Mouse (Mus musculus) limb, embryonic 14.5 days (tissue): ENCODE data around the gene Ap2b1. TPM values are rescaled to one million over a fixed set of nuclear protein-coding genes. Genes with fewer than 3 reads are reported as not detected.

Source experiments
- ATAC-seq: fragments of 200-750 bp; cut with Nextera tagmentation; 2 replicates; pipeline ENCODE4 v1.8.0; 2017; ENCODE audit warnings: low read depth, moderate number of reproducible peaks, moderate TSS enrichment; ENCODE audit not compliant: low FRiP score
- DNase-seq: peaks from one replicate; pipeline ENCODE4 v3.0.0-alpha.2; 2015; ENCODE audit warnings: low spot score
- H3K27ac ChIP-seq: fragments of 300-500 bp; sonication (generic); replicated peaks from 2 replicates; pipeline ENCODE4 v1.5.1; 2014; ENCODE audit warnings: low read depth, mild to moderate bottlenecking, low read length, moderate library complexity, mixed read lengths
- H3K27me3 ChIP-seq: fragments of 300-500 bp; sonication (generic); 2 replicates; pipeline ENCODE4 v1.6.1; 2014; ENCODE audit warnings: low read length, mixed read lengths; ENCODE audit not compliant: control insufficient read depth, insufficient read depth
- H3K36me3 ChIP-seq: fragments of 300-500 bp; sonication (generic); 2 replicates; pipeline ENCODE4 v1.6.1; 2014; ENCODE audit warnings: mild to moderate bottlenecking, low read length, moderate library complexity, mixed read lengths; ENCODE audit not compliant: control insufficient read depth, insufficient read depth
- H3K4me1 ChIP-seq: fragments of 300-500 bp; sonication (generic); 2 replicates; pipeline ENCODE4 v1.6.1; 2014; ENCODE audit warnings: antibody characterized with exemption, low read length, mixed read lengths; ENCODE audit not compliant: control insufficient read depth, insufficient read depth
- H3K4me2 ChIP-seq: fragments of 300-500 bp; sonication (generic); replicated peaks from 2 replicates; pipeline ENCODE4 v1.6.1; 2014; ENCODE audit warnings: low read depth, mild to moderate bottlenecking, low read length, moderate library complexity; ENCODE audit not compliant: severe bottlenecking
- H3K4me3 ChIP-seq: fragments of 300-500 bp; sonication (generic); replicated peaks from 2 replicates; pipeline ENCODE4 v1.5.1; 2014; ENCODE audit warnings: low read length
- H3K9ac ChIP-seq: fragments of 300-500 bp; sonication (generic); 2 replicates; pipeline ENCODE4 v1.6.1; 2014; ENCODE audit warnings: mild to moderate bottlenecking, low read depth, low read length, moderate library complexity; ENCODE audit not compliant: severe bottlenecking
- H3K9me3 ChIP-seq: fragments of 300-500 bp; sonication (generic); 2 replicates; pipeline ENCODE4 v1.6.1; 2016; ENCODE audit warnings: low read length; ENCODE audit not compliant: control insufficient read depth
- POLR2A ChIP-seq: fragments of 200-500 bp; IDR thresholded peaks from 2 replicates; pipeline ENCODE4 v1.8.0; 2012; ENCODE audit warnings: inconsistent platforms, mild to moderate bottlenecking, moderate library complexity, borderline replicate concordance; ENCODE audit not compliant: insufficient read depth, insufficient read length; ENCODE audit errors: extremely low read depth
- WGBS: fragments of 180-500 bp; shearing (Covaris S2); extraction: QIAGEN DNeasy Blood & Tissue Kit; methylation state at CpG from one replicate; pipeline ENCODE4 v1.1.7; 2014; 5-methylcytosine and 5-hydroxymethylcytosine counted together
- polyA plus RNA-seq, 2 experiments: library from polyadenylated mRNA; depleted of rRNA in 1 of 2; stranded (reverse) in 1 of 2; unstranded in 1 of 2; fragments of >200 nt; fragmentation: Nextera tagmentation in 1 of 2; extraction: Ambion mirVana in 1 of 2; gene quantifications; 2 replicates each; pipeline versions ENCODE4 v1.2.1 to v1.2.3; 2012 to 2014

The Ap2b1 gene
- polyA plus RNA-seq, 2 experiments = 49.6 to 62.4 TPM

- peaks cover 27% of the 10 kb centered on the region for H3K27me3 ChIP-seq
- H3K4me1 ChIP-seq = peaks cover 9% of the 10 kb centered on the region; the same call in 1 of the 2 replicates
- H3K9me3 ChIP-seq = no peaks in the 10 kb centered on the region
- H3K9ac ChIP-seq = no peak overlapping the region
- H3K4me3 ChIP-seq = no peak overlapping the region
- ATAC-seq = no peak
- no peak overlapping the region for H3K4me2 ChIP-seq
- H3K27ac ChIP-seq = no peak overlapping the region
- no peak for DNase-seq
- no peaks in the 10 kb centered on the region for H3K36me3 ChIP-seq
- no peak for TF ChIP-seq POLR2A
These were observed 150.1 kb downstream of the Ap2b1 start for GRCm38 (mm10) chr11:83448927-83449236.

- peaks cover 9% of the 10 kb centered on the region for H3K4me1 ChIP-seq
- H3K27ac ChIP-seq = no peak overlapping the region
- peaks cover 23% of the 10 kb centered on the region for H3K27me3 ChIP-seq
- TF ChIP-seq POLR2A = no peak
- no peak overlapping the region for H3K4me3 ChIP-seq
- H3K36me3 ChIP-seq = no peaks in the 10 kb centered on the region
- no peak overlapping the region for H3K9ac ChIP-seq
- ATAC-seq (no peak), DNase-seq (no peak)
- H3K9me3 ChIP-seq = no peaks in the 10 kb centered on the region
- no peak overlapping the region for H3K4me2 ChIP-seq
- 18% methylated on average over 4 of the region's 4 CpGs for WGBS
These were observed 150.5 kb downstream of the Ap2b1 start for GRCm38 (mm10) chr11:83449298-83449697.

GRCm38 (mm10) chr11:83450550-83450949 is 151.7 kb downstream of the Ap2b1 start:
- Histone ChIP-seq H3K9me3 (no peaks in the 10 kb centered on the region), H3K9ac (no peak overlapping the region), H3K4me3 (no peak overlapping the region), H3K27me3 (peaks cover 11% of the 10 kb centered on the region), H3K27ac (no peak overlapping the region), H3K4me1 (peaks cover 13% of the 10 kb centered on the region), H3K4me2 (no peak overlapping the region), H3K36me3 (no peaks in the 10 kb centered on the region)
- no peak for ATAC-seq
- TF ChIP-seq POLR2A = no peak
- DNase-seq = no peak
- WGBS = 33% methylated on average over 1 of the region's 1 CpGs

- TF ChIP-seq POLR2A = no peak
- no peak overlapping the region for H3K27ac ChIP-seq
- WGBS = 85% methylated on average over 10 of the region's 10 CpGs
- no peak overlapping the region for H3K9ac ChIP-seq
- H3K27me3 ChIP-seq = 0 out of 2 replicates have a peak, but pooled peaks cover 4% of the 10 kb centered on the region
- H3K4me3 ChIP-seq = no peak overlapping the region
- H3K9me3 ChIP-seq = no peaks in the 10 kb centered on the region
- no peak for ATAC-seq
- H3K4me2 ChIP-seq = no peak overlapping the region
- no peak for DNase-seq
- peaks cover 13% of the 10 kb centered on the region for H3K4me1 ChIP-seq
- no peaks in the 10 kb centered on the region for H3K36me3 ChIP-seq
These were observed 152.5 kb downstream of the Ap2b1 start for GRCm38 (mm10) chr11:83451281-83451680.

GRCm38 (mm10) chr11:83454548-83454947 is 155.7 kb downstream of the Ap2b1 start:
- no peak for TF ChIP-seq POLR2A
- peaks cover 13% of the 10 kb centered on the region for H3K4me1 ChIP-seq
- H3K4me3 ChIP-seq = no peak overlapping the region
- no peaks in the 10 kb centered on the region for H3K27me3 ChIP-seq
- H3K9ac ChIP-seq = no peak overlapping the region
- no peak overlapping the region for H3K27ac ChIP-seq
- DNase-seq = no peak
- no peaks in the 10 kb centered on the region for H3K36me3 ChIP-seq
- ATAC-seq = no peak
- no peak overlapping the region for H3K4me2 ChIP-seq
- no peaks in the 10 kb centered on the region for H3K9me3 ChIP-seq
- WGBS = 10% methylated on average over 4 of the region's 4 CpGs

Other genes starting within 250 kb of the Ap2b1 start
- 1.9 and 2.4 TPM in 2 replicates for gene Slfn2, start 233.9 kb upstream of the Ap2b1 start, polyA plus RNA-seq (2012; rRNA removed)
- gene Slfn2, start 233.9 kb upstream of the Ap2b1 start, polyA plus RNA-seq (2014; fragmentation: Nextera tagmentation; extraction: Ambion mirVana) = 5.2 and 5.3 TPM in 2 replicates
- 0.14 and 0.19 TPM in 2 replicates for gene Slfn1, start 182.2 kb upstream of the Ap2b1 start, polyA plus RNA-seq (2012; rRNA removed)
- gene Slfn1, start 182.2 kb upstream of the Ap2b1 start, polyA plus RNA-seq (2014; fragmentation: Nextera tagmentation; extraction: Ambion mirVana) = 0.12 and 0.21 TPM in 2 replicates
- gene Slfn4, start 123.8 kb upstream of the Ap2b1 start, polyA plus RNA-seq (2012; rRNA removed) = 0.18 and 0.46 TPM in 2 replicates
- 0.04 and 0.11 TPM in 2 replicates for gene Slfn4, start 123.8 kb upstream of the Ap2b1 start, polyA plus RNA-seq (2014; fragmentation: Nextera tagmentation; extraction: Ambion mirVana)
- gene Slfn3, start 107.7 kb upstream of the Ap2b1 start, polyA plus RNA-seq (2012; rRNA removed) = 0.64 and 0.87 TPM in 2 replicates
- 0.57 and 0.89 TPM in 2 replicates for gene Slfn3, start 107.7 kb upstream of the Ap2b1 start, polyA plus RNA-seq (2014; fragmentation: Nextera tagmentation; extraction: Ambion mirVana)
- 0.06 and 0.09 TPM in 2 replicates for gene Slfn14, start 12.3 kb upstream of the Ap2b1 start, polyA plus RNA-seq (2012; rRNA removed)
- 0.07 and 0.12 TPM in 2 replicates for gene Slfn14, start 12.3 kb upstream of the Ap2b1 start, polyA plus RNA-seq (2014; fragmentation: Nextera tagmentation; extraction: Ambion mirVana)
- gene Pex12, start 3.6 kb downstream of the Ap2b1 start, polyA plus RNA-seq (2012; rRNA removed) = 11.5 TPM in 2 replicates
- gene Pex12, start 3.6 kb downstream of the Ap2b1 start, polyA plus RNA-seq (2014; fragmentation: Nextera tagmentation; extraction: Ambion mirVana) = 14.6 and 15.3 TPM in 2 replicates
- 8.4 and 12.3 TPM in 2 replicates for gene Rasl10b, start 110.1 kb downstream of the Ap2b1 start, polyA plus RNA-seq (2012; rRNA removed)
- gene Rasl10b, start 110.1 kb downstream of the Ap2b1 start, polyA plus RNA-seq (2014; fragmentation: Nextera tagmentation; extraction: Ambion mirVana) = 2.2 and 2.4 TPM in 2 replicates
- gene Gas2l2, start 130.4 kb downstream of the Ap2b1 start, polyA plus RNA-seq (2012; rRNA removed) = 0.03 and 0.04 TPM in 2 replicates
- gene Gas2l2, start 130.4 kb downstream of the Ap2b1 start, polyA plus RNA-seq (2014; fragmentation: Nextera tagmentation; extraction: Ambion mirVana) = not detected in 2 replicates
- 0.57 and 1.2 TPM in 2 replicates for gene 1700020L24Rik, start 138.7 kb downstream of the Ap2b1 start, polyA plus RNA-seq (2012; rRNA removed)
- 0.33 and 0.39 TPM in 2 replicates for gene 1700020L24Rik, start 138.7 kb downstream of the Ap2b1 start, polyA plus RNA-seq (2014; fragmentation: Nextera tagmentation; extraction: Ambion mirVana)
- 4.6 and 5.7 TPM in 2 replicates for gene Mmp28, start 164.0 kb downstream of the Ap2b1 start, polyA plus RNA-seq (2012; rRNA removed)
- gene Mmp28, start 164.0 kb downstream of the Ap2b1 start, polyA plus RNA-seq (2014; fragmentation: Nextera tagmentation; extraction: Ambion mirVana) = 2.4 and 3.6 TPM in 2 replicates
- 60.0 and 103 TPM in 2 replicates for gene Taf15, start 174.1 kb downstream of the Ap2b1 start, polyA plus RNA-seq (2012; rRNA removed)
- gene Taf15, start 174.1 kb downstream of the Ap2b1 start, polyA plus RNA-seq (2014; fragmentation: Nextera tagmentation; extraction: Ambion mirVana) = 8.3 and 10.9 TPM in 2 replicates
- not detected in 2 replicates for gene Heatr9, start 223.2 kb downstream of the Ap2b1 start, polyA plus RNA-seq (2012; rRNA removed)
- gene Heatr9, start 223.2 kb downstream of the Ap2b1 start, polyA plus RNA-seq (2014; fragmentation: Nextera tagmentation; extraction: Ambion mirVana) = not detected in 2 replicates
- 0.48 and 0.81 TPM in 2 replicates for gene Ccl5, start 231.5 kb downstream of the Ap2b1 start, polyA plus RNA-seq (2012; rRNA removed)
- 0.70 and 0.81 TPM in 2 replicates for gene Ccl5, start 231.5 kb downstream of the Ap2b1 start, polyA plus RNA-seq (2014; fragmentation: Nextera tagmentation; extraction: Ambion mirVana)